In the genomic region with DNA sequence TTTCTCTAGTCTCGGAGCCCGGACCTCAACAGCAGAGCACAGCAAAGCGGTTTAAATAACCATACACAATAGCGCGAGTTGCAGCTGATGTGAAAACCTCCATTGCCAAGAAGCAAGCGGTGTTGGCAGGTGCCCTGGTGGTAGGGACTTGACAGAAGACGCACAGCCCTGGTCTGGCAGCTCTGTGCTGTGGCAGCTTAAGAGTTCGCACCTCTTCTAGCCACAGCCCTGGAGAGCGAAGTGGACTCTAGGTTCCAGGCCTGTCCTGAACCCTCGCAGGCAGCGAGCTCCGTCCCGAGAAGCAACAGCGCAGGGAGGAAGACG, we compare ENCODE assay signal across 8 mouse cellular contexts. TPM values are rescaled to one million over a fixed set of nuclear protein-coding genes. Genes with fewer than 3 reads are reported as not detected.
DNase-seq lines count a peak whose midpoint lies in the region; ATAC-seq and TF ChIP-seq lines count a peak whose summit lies in the region.

No protein-coding gene starts in this region.

- H3K4me1 ChIP-seq in kidney, embryonic 16.5 days (ENCODE audit: insufficient read depth, low read length), result peaks cover 14% of the 10 kb centered on the region
- peaks cover 19% of the 10 kb centered on the region for H3K4me1 ChIP-seq in G1E (ENCODE audit: insufficient read depth, low read depth, low read length)
- peaks cover 22% of the 10 kb centered on the region for H3K4me1 ChIP-seq in forebrain, embryonic 13.5 days
- peaks cover 7% of the 10 kb centered on the region for H3K4me1 ChIP-seq in liver, embryonic 16.5 days (ENCODE audit: control insufficient read depth, low read depth, low read length)
- no peaks in the 10 kb centered on the region; the same call in 1 of the 2 replicates for H3K4me1 ChIP-seq in stomach, postnatal 0 days (replicated peaks; ENCODE audit: control insufficient read depth, insufficient read depth)

- H3K36me3 ChIP-seq in kidney, embryonic 16.5 days (ENCODE audit: insufficient read depth, low read length), result no peaks in the 10 kb centered on the region
- peaks cover 5% of the 10 kb centered on the region for H3K36me3 ChIP-seq in G1E (replicated peaks)
- H3K36me3 ChIP-seq in forebrain, embryonic 13.5 days (ENCODE audit: poor library complexity, severe bottlenecking), result no peaks in the 10 kb centered on the region
- no peaks in the 10 kb centered on the region for H3K36me3 ChIP-seq in liver, embryonic 16.5 days (ENCODE audit: control insufficient read depth, insufficient read depth)
- no peaks in the 10 kb centered on the region for H3K36me3 ChIP-seq in stomach, postnatal 0 days (ENCODE audit: control insufficient read depth, insufficient read depth, low read length)

- intact Hi-C loops in gastrocnemius, postnatal 14 days (cut with DNase I; ENCODE audit: low total_unique reads), result no loop called here

- DNase-seq in kidney, adult 8-10 months, result no peak
- no peak for DNase-seq in G1E (ENCODE audit: low spot score)
- no peak for DNase-seq in stomach, postnatal 0 days (ENCODE audit: low spot score)
- DNase-seq in gastrocnemius, postnatal 14 days, result no peak

- no peak; the same call in 1 of the 2 replicates for ATAC-seq in kidney, embryonic 16.5 days (ENCODE audit: low FRiP score, low TSS enrichment)
- no peak for ATAC-seq in G1E (ENCODE audit: extremely low read depth, insufficient number of reproducible peaks, low FRiP score, poor library complexity, severe bottlenecking)
- ATAC-seq in forebrain, embryonic 13.5 days, result peak; percentile 63
- no peak for ATAC-seq in liver, embryonic 16.5 days (ENCODE audit: low read depth)
- ATAC-seq in stomach, postnatal 0 days (ENCODE audit: low FRiP score, low TSS enrichment), result peak; percentile 53; the same call in 1 of the 2 replicates
- no peak; the same call in none of the 2 replicates for ATAC-seq in frontal cortex, adult (ENCODE audit: low TSS enrichment)

- H3K27me3 ChIP-seq in kidney, embryonic 16.5 days (ENCODE audit: insufficient read depth, low read length), result no peaks in the 10 kb centered on the region
- H3K27me3 ChIP-seq in G1E (ENCODE audit: insufficient read depth, low read length), result no peaks in the 10 kb centered on the region
- peaks cover 8% of the 10 kb centered on the region for H3K27me3 ChIP-seq in forebrain, embryonic 13.5 days
- H3K27me3 ChIP-seq in liver, embryonic 16.5 days (ENCODE audit: control insufficient read depth, insufficient read depth, low read depth, low read length), result no peaks in the 10 kb centered on the region
- no peaks in the 10 kb centered on the region for H3K27me3 ChIP-seq in stomach, postnatal 0 days (ENCODE audit: control insufficient read depth, insufficient read depth, low read length)

- no peaks in the 10 kb centered on the region for H3K9me3 ChIP-seq in kidney, embryonic 16.5 days (ENCODE audit: low read length)
- no peaks in the 10 kb centered on the region for H3K9me3 ChIP-seq in G1E (replicated peaks)
- H3K9me3 ChIP-seq in forebrain, embryonic 13.5 days (replicated peaks), result no peaks in the 10 kb centered on the region
- H3K9me3 ChIP-seq in liver, embryonic 16.5 days (replicated peaks; ENCODE audit: control insufficient read depth, low read length), result no peaks in the 10 kb centered on the region
- H3K9me3 ChIP-seq in stomach, postnatal 0 days (ENCODE audit: control insufficient read depth, low read length), result no peaks in the 10 kb centered on the region

- peak overlapping the region; percentile 96 for H3K4me3 ChIP-seq in kidney, embryonic 16.5 days (ENCODE audit: low read length)
- peak overlapping the region; percentile 94 for H3K4me3 ChIP-seq in G1E (ENCODE audit: low read depth, low read length)
- peak overlapping the region; percentile 93 for H3K4me3 ChIP-seq in forebrain, embryonic 13.5 days
- peak overlapping the region; percentile 94 for H3K4me3 ChIP-seq in liver, embryonic 16.5 days (ENCODE audit: low read depth, low read length)
- peak overlapping the region; percentile 93 for H3K4me3 ChIP-seq in stomach, postnatal 0 days (ENCODE audit: low read depth, low read length)

- H3K9ac ChIP-seq in kidney, embryonic 16.5 days (replicated peaks; ENCODE audit: low read length), result peak overlapping the region; percentile 90
- H3K9ac ChIP-seq in forebrain, embryonic 13.5 days, result peak overlapping the region; percentile 84
- H3K9ac ChIP-seq in liver, embryonic 16.5 days (ENCODE audit: low read depth, low read length), result peak overlapping the region; percentile 91
- H3K9ac ChIP-seq in stomach, postnatal 0 days (ENCODE audit: low read length), result peak overlapping the region; percentile 93

- TF ChIP-seq CTCF in G1E (IDR thresholded peaks at IDR 0.05; ENCODE audit: low read depth, low read length), result no peak
- peak; percentile 14; the same call in 1 of the 2 replicates for TF ChIP-seq CTCF in stomach, postnatal 0 days (IDR thresholded peaks at IDR 0.05; ENCODE audit: low read depth)

- no peak for TF ChIP-seq EP300 in stomach, postnatal 0 days (optimal IDR thresholded peaks at IDR 0.05)

- peak overlapping the region; percentile 97; the same call in 1 of the 2 replicates for H3K27ac ChIP-seq in kidney, embryonic 16.5 days (ENCODE audit: low read length)
- H3K27ac ChIP-seq in forebrain, embryonic 13.5 days, result peak overlapping the region; percentile 91
- peak overlapping the region; percentile 96 for H3K27ac ChIP-seq in liver, embryonic 16.5 days (ENCODE audit: low read length)
- peak overlapping the region; percentile 98 for H3K27ac ChIP-seq in stomach, postnatal 0 days (replicated peaks)

- WGBS in kidney, embryonic 16.5 days, result under 1% methylated on average over 15 of the region's 15 CpGs
- WGBS in forebrain, embryonic 13.5 days, result under 1% methylated on average over 15 of the region's 15 CpGs
- WGBS in liver, embryonic 16.5 days (ENCODE audit: insufficient replicate concordance), result 1% methylated on average over 15 of the region's 15 CpGs
- 1% methylated on average over 15 of the region's 15 CpGs for WGBS in stomach, postnatal 0 days

- peak overlapping the region; percentile 92 for H3K4me2 ChIP-seq in kidney, embryonic 16.5 days (replicated peaks; ENCODE audit: low read depth, low read length)
- peak overlapping the region; percentile 94 for H3K4me2 ChIP-seq in forebrain, embryonic 13.5 days
- peak overlapping the region; percentile 81 for H3K4me2 ChIP-seq in liver, embryonic 16.5 days (ENCODE audit: low read depth, low read length)
- peak overlapping the region; percentile 85 for H3K4me2 ChIP-seq in stomach, postnatal 0 days (replicated peaks; ENCODE audit: low read depth)

RNA-seq across cellular contexts. Expression of gene Armc8, which starts 0.7 kb away (rescaled TPM):
- 24.3 and 25.0 TPM in 2 replicates for polyA plus RNA-seq in kidney, embryonic 16.5 days (2015; fragmentation: Nextera tagmentation; extraction: Ambion mirVana)
- total RNA-seq in G1E (2014; fragmentation: Nextera tagmentation), result 27.8 and 36.5 TPM in 2 replicates
- total RNA-seq in G1E (2017), result 29.1 and 31.8 TPM in 2 replicates
- polyA plus RNA-seq in G1E (2012), result 2.4 and 3.6 TPM in 2 replicates
- polyA plus RNA-seq in forebrain, embryonic 13.5 days (2015; fragmentation: Nextera tagmentation; extraction: Ambion mirVana), result 50.4 and 54.0 TPM in 2 replicates
- polyA plus RNA-seq in liver, embryonic 16.5 days (2015; fragmentation: Nextera tagmentation; extraction: Ambion mirVana), result 8.3 and 8.9 TPM in 2 replicates
- 13.0 and 13.7 TPM in 2 replicates for polyA plus RNA-seq in stomach, postnatal 0 days (2015; fragmentation: Nextera tagmentation; extraction: Ambion mirVana)
- 10 to 100 TPM; 25.3 to 25.9 TPM for total RNA-seq in gastrocnemius, postnatal 14 days (2021)

RNA-seq across cellular contexts. Expression of gene Dbr1, which starts 7.6 kb away (rescaled TPM):
- polyA plus RNA-seq in kidney, embryonic 16.5 days (2015; fragmentation: Nextera tagmentation; extraction: Ambion mirVana), result 33.0 and 33.9 TPM in 2 replicates
- total RNA-seq in G1E (2014; fragmentation: Nextera tagmentation), result 14.7 and 17.3 TPM in 2 replicates
- total RNA-seq in G1E (2017), result 49.0 and 52.7 TPM in 2 replicates
- 46.2 and 48.9 TPM in 2 replicates for polyA plus RNA-seq in G1E (2012)
- polyA plus RNA-seq in forebrain, embryonic 13.5 days (2015; fragmentation: Nextera tagmentation; extraction: Ambion mirVana), result 31.8 and 37.8 TPM in 2 replicates
- polyA plus RNA-seq in liver, embryonic 16.5 days (2015; fragmentation: Nextera tagmentation; extraction: Ambion mirVana), result 13.9 and 15.8 TPM in 2 replicates
- polyA plus RNA-seq in stomach, postnatal 0 days (2015; fragmentation: Nextera tagmentation; extraction: Ambion mirVana), result 14.2 and 15.5 TPM in 2 replicates
- 1 to 10 TPM; 4.1 to 5.9 TPM for total RNA-seq in gastrocnemius, postnatal 14 days (2021)

RNA-seq across cellular contexts. Expression of gene A4gnt, which starts 44.3 kb away (rescaled TPM):
- polyA plus RNA-seq in kidney, embryonic 16.5 days (2015; fragmentation: Nextera tagmentation; extraction: Ambion mirVana), result 0.68 and 0.94 TPM in 2 replicates
- total RNA-seq in G1E (2014; fragmentation: Nextera tagmentation), result not detected in 2 replicates
- total RNA-seq in G1E (2017), result 0.16 TPM in 1 of 2 replicates, not detected in the other
- not detected in 2 replicates for polyA plus RNA-seq in G1E (2012)
- not detected in 2 replicates for polyA plus RNA-seq in forebrain, embryonic 13.5 days (2015; fragmentation: Nextera tagmentation; extraction: Ambion mirVana)
- not detected in 2 replicates for polyA plus RNA-seq in liver, embryonic 16.5 days (2015; fragmentation: Nextera tagmentation; extraction: Ambion mirVana)
- 4.3 and 4.5 TPM in 2 replicates for polyA plus RNA-seq in stomach, postnatal 0 days (2015; fragmentation: Nextera tagmentation; extraction: Ambion mirVana)
- total RNA-seq in gastrocnemius, postnatal 14 days (2021), result not detected

Comparison
In these comparisons a context has a peak if more than half of its experiments do, and no peak if none do; other contexts are left out.
1. ATAC-seq: peak in forebrain, embryonic 13.5 days (single experiment) and stomach, postnatal 0 days (single experiment); none in kidney, embryonic 16.5 days (single experiment), G1E (single experiment), liver, embryonic 16.5 days (single experiment) and frontal cortex, adult (single experiment).
2. Peak in every context shown above with its lines, with median percentiles within 50 percentile points of each other: H3K27ac ChIP-seq, H3K4me2 ChIP-seq, H3K4me3 ChIP-seq and H3K9ac ChIP-seq.